Mouse (Mus musculus): ENCODE results near the gene Arpc1a. TPM values are rescaled to one million over a fixed set of nuclear protein-coding genes. Genes with fewer than 3 reads are reported as not detected.
"Not testable (repeated sequence)": the region's sequence is repeated elsewhere in the genome, so short reads cannot be mapped to it uniquely, and the experiment has no call there.

Arpc1a gene
- polyA plus RNA-seq, 1 experiment from 2014 or later: 152 TPM

DNA sequence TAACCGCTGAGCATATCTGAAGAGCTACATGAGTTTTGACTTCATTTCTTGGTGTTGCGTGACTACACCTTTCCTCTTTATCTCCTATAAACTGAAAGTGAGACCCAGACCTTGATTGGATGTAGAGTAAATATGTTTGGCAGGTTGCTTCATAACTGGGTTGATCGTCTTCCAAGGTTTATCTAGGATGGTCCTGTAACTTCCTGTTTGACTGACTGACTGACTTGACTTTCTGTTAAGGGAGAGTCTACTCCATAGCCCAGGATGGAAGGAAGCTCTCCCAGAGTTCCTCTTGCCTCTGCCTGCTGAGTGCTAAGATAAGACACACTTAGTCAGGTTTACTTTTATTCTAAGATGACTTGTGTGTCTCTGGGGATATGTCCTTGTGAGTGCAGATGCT, 6.2 kb downstream of the Arpc1a start:
- 100% methylated on average over 3 of the region's 3 CpGs for WGBS

DNA sequence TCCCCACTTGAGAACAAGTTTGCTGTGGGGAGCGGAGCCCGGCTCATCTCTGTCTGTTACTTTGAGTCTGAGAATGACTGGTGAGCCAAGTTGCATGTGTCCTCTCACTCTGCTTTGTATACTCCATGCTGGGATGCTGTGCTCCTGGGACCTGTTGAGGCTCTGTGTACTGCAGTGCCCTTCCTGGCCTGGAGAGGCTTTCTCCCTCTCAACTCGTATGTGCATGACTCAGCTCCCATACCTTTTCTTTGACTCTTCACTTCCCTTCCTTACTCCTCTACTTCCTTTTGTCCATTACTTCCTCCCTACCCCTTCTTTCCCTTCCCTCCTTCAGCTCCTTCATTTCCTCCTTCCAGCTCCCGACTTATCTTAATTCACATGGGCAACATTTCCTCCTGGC, 12.6 kb downstream of the Arpc1a start:
- Histone ChIP-seq H3K9ac (ENCODE audit: low read length) (no peak overlapping the region), H3K9me3 (ENCODE audit: control insufficient read depth, low read length) (no peaks in the 10 kb centered on the region), H3K4me2 (ENCODE audit: low read depth, severe bottlenecking) (no peak overlapping the region), H3K36me3 (ENCODE audit: control insufficient read depth, insufficient read depth, low read length) (peaks cover 34% of the 10 kb centered on the region), H3K4me3 (ENCODE audit: low read depth, low read length) (no peak overlapping the region), H3K27ac (replicated peaks; ENCODE audit: low read depth, low read length) (no peak overlapping the region), H3K27me3 (ENCODE audit: control insufficient read depth, insufficient read depth, low read length) (no peaks in the 10 kb centered on the region), H3K4me1 (ENCODE audit: control insufficient read depth, insufficient read depth, low read length) (no peaks in the 10 kb centered on the region)
- DNase-seq (ENCODE audit: low spot score) (no peak), ATAC-seq (ENCODE audit: insufficient number of reproducible peaks, low FRiP score, low TSS enrichment, low read depth) (no peak)
- 89% methylated on average over 4 of the region's 4 CpGs for WGBS

More for the DNA sequence above, 6.2 kb downstream of the Arpc1a start:
- H3K27me3 ChIP-seq (ENCODE audit: control insufficient read depth, insufficient read depth, low read length): no peaks in the 10 kb centered on the region
- DNase-seq (ENCODE audit: low spot score) (no peak), ATAC-seq (ENCODE audit: insufficient number of reproducible peaks, low FRiP score, low TSS enrichment, low read depth) (no peak)
- H3K36me3 ChIP-seq (ENCODE audit: control insufficient read depth, insufficient read depth, low read length): peaks cover 14% of the 10 kb centered on the region
- no peaks in the 10 kb centered on the region for H3K9me3 ChIP-seq (ENCODE audit: control insufficient read depth, low read length)
- H3K9ac ChIP-seq (ENCODE audit: low read length): no peak overlapping the region
- no peak overlapping the region for H3K27ac ChIP-seq (replicated peaks; ENCODE audit: low read depth, low read length)
- no peak overlapping the region for H3K4me3 ChIP-seq (ENCODE audit: low read depth, low read length)
- H3K4me2 ChIP-seq (ENCODE audit: low read depth, severe bottlenecking): no peak overlapping the region
- H3K4me1 ChIP-seq (ENCODE audit: control insufficient read depth, insufficient read depth, low read length): no peaks in the 10 kb centered on the region

DNA sequence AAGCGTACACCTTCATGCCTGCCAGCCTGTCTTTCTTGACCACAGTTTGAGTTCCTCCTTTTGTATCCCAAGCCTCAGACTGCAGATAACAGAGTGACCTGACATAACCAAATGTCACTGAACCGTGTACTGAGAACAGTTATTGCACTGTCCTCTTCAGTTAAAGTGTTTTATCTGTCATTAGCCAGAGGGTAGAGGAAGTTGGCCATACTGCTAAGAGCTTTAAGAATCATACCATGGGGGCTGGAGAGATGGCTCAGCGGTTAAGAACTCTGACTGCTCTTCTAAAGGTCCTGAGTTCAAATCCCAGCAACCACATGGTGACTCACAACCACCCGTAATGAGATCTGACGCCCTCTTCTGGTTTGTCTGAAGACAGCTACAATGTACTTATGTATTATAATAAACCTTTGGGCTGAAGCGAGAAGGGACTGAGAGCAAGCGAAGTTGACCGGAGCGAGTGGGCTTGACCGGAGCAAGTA, 14.8 kb downstream of the Arpc1a start:
- H3K27ac ChIP-seq (replicated peaks; ENCODE audit: low read depth, low read length): no peak overlapping the region
- peaks cover 33% of the 10 kb centered on the region for H3K36me3 ChIP-seq (ENCODE audit: control insufficient read depth, insufficient read depth, low read length)
- WGBS: 95% methylated on average over 10 of the region's 10 CpGs
- no peak overlapping the region for H3K4me3 ChIP-seq (ENCODE audit: low read depth, low read length)
- ATAC-seq (ENCODE audit: insufficient number of reproducible peaks, low FRiP score, low TSS enrichment, low read depth) (no peak), DNase-seq (ENCODE audit: low spot score) (no peak)
- no peaks in the 10 kb centered on the region for H3K4me1 ChIP-seq (ENCODE audit: control insufficient read depth, insufficient read depth, low read length)
- H3K9me3 ChIP-seq (ENCODE audit: control insufficient read depth, low read length): no peaks in the 10 kb centered on the region
- no peaks in the 10 kb centered on the region for H3K27me3 ChIP-seq (ENCODE audit: control insufficient read depth, insufficient read depth, low read length)
- no peak overlapping the region for H3K9ac ChIP-seq (ENCODE audit: low read length)
- H3K4me2 ChIP-seq (ENCODE audit: low read depth, severe bottlenecking): no peak overlapping the region

DNA sequence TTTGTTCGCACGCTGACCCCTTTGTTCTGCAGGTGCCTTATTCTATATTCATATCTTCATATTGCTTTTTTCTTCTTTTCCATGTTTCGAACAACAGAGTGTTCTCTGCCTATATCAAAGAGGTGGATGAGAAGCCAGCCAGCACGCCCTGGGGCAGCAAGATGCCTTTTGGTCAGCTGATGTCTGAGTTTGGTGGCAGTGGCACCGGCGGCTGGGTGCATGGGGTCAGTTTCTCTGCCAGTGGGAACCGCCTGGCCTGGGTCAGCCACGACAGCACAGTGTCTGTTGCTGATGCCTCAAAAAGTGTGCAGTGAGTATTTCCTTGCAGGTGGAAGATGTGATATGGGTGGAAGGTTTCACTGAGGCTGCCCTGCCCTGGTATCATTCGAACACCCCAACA, 17.3 kb downstream of the Arpc1a start:
- H3K27ac ChIP-seq (replicated peaks; ENCODE audit: low read depth, low read length): no peak overlapping the region
- 95% methylated on average over 9 of the region's 9 CpGs for WGBS
- no peak overlapping the region for H3K4me2 ChIP-seq (ENCODE audit: low read depth, severe bottlenecking)
- peaks cover 34% of the 10 kb centered on the region for H3K36me3 ChIP-seq (ENCODE audit: control insufficient read depth, insufficient read depth, low read length)
- H3K4me3 ChIP-seq (ENCODE audit: low read depth, low read length): no peak overlapping the region
- ATAC-seq (ENCODE audit: insufficient number of reproducible peaks, low FRiP score, low TSS enrichment, low read depth): no peak
- H3K9ac ChIP-seq (ENCODE audit: low read length): no peak overlapping the region
- no peaks in the 10 kb centered on the region for H3K9me3 ChIP-seq (ENCODE audit: control insufficient read depth, low read length)
- no peak for DNase-seq (ENCODE audit: low spot score)
- H3K4me1 ChIP-seq (ENCODE audit: control insufficient read depth, insufficient read depth, low read length): no peaks in the 10 kb centered on the region
- H3K27me3 ChIP-seq (ENCODE audit: control insufficient read depth, insufficient read depth, low read length): no peaks in the 10 kb centered on the region

DNA sequence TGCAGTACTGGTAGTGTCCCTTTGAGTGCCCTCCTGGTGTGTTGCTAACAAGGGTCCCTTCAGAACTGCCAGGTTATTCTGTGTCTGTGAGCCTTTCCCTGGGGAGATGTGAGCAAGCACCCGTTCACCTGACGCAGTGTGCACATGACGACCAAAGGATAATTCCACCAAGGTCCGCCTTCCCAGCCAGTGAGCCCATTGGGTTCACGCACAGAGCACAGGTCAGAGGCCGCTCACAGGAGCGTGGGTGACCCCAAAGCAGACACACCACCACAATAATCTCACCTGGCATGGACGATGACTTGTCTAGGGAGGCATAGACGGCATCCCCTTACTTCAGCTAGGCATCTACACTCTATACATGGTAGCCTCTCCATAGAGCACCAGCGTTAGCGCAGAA, 17.8 kb downstream of the Arpc1a start:
- not testable (repeated sequence) for H3K4me3 ChIP-seq (ENCODE audit: low read depth, low read length); H3K9ac ChIP-seq (ENCODE audit: low read length); H3K9me3 ChIP-seq (ENCODE audit: control insufficient read depth, low read length); H3K4me1 ChIP-seq (ENCODE audit: control insufficient read depth, insufficient read depth, low read length); H3K27ac ChIP-seq (replicated peaks; ENCODE audit: low read depth, low read length); H3K27me3 ChIP-seq (ENCODE audit: control insufficient read depth, insufficient read depth, low read length); ATAC-seq (ENCODE audit: insufficient number of reproducible peaks, low FRiP score, low TSS enrichment, low read depth); H3K4me2 ChIP-seq (ENCODE audit: low read depth, severe bottlenecking); DNase-seq (ENCODE audit: low spot score)
- peaks cover 32% of the 10 kb centered on the region for H3K36me3 ChIP-seq (ENCODE audit: control insufficient read depth, insufficient read depth, low read length)
- 97% methylated on average over 11 of the region's 11 CpGs for WGBS

DNA sequence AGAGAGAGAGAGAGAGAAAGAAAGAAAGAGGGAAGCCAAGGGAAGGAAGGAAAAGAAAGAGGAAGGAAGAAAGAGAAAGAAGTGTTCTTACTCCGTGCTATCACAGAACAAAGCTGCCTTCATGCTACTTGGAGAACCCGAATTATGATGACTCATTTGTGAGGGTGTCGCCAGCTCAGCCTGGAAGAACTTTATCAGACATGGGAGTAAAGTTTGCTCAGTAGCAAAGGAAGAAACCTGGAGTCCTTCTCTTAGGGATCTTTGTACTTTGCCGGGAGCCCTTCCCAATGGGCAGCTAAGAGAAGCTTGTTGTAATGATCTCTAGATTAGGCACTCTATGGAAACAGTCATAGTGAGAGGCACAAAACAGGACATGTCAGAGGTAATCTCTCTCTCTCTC, 19.1 kb downstream of the Arpc1a start:
- no peaks in the 10 kb centered on the region for H3K27me3 ChIP-seq (ENCODE audit: control insufficient read depth, insufficient read depth, low read length)
- no peak overlapping the region for H3K9ac ChIP-seq (ENCODE audit: low read length)
- ATAC-seq (ENCODE audit: insufficient number of reproducible peaks, low FRiP score, low TSS enrichment, low read depth): no peak
- no peaks in the 10 kb centered on the region for H3K9me3 ChIP-seq (ENCODE audit: control insufficient read depth, low read length)
- no peak overlapping the region for H3K4me2 ChIP-seq (ENCODE audit: low read depth, severe bottlenecking)
- 89% methylated on average over 4 of the region's 4 CpGs for WGBS
- no peak for DNase-seq (ENCODE audit: low spot score)
- H3K4me3 ChIP-seq (ENCODE audit: low read depth, low read length): no peak overlapping the region
- no peak overlapping the region for H3K27ac ChIP-seq (replicated peaks; ENCODE audit: low read depth, low read length)
- H3K36me3 ChIP-seq (ENCODE audit: control insufficient read depth, insufficient read depth, low read length): peaks cover 34% of the 10 kb centered on the region
- no peaks in the 10 kb centered on the region for H3K4me1 ChIP-seq (ENCODE audit: control insufficient read depth, insufficient read depth, low read length)

DNA sequence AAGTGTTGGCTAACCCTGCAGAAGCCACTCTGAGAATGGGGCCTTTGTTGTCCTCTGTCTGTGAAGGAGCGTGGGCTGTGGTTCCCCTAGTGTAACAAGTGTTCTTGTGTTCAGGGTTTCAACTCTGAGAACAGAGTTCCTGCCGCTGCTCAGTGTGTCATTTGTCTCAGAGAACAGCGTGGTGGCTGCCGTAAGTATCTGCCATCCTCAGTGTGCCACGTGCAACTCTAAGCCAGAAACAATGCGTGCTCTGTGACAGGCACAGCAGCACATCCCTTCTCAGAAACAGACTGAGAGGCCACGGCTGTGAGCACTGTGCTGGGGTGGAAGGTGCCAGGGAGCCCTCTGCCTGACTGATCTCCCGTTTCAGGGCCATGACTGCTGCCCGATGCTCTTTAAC, 20.7 kb downstream of the Arpc1a start:
- Histone ChIP-seq H3K4me2 (ENCODE audit: low read depth, severe bottlenecking) (no peak overlapping the region), H3K27ac (replicated peaks; ENCODE audit: low read depth, low read length) (no peak overlapping the region), H3K4me3 (ENCODE audit: low read depth, low read length) (no peak overlapping the region), H3K4me1 (ENCODE audit: control insufficient read depth, insufficient read depth, low read length) (no peaks in the 10 kb centered on the region), H3K9ac (ENCODE audit: low read length) (no peak overlapping the region), H3K27me3 (ENCODE audit: control insufficient read depth, insufficient read depth, low read length) (no peaks in the 10 kb centered on the region), H3K9me3 (ENCODE audit: control insufficient read depth, low read length) (no peaks in the 10 kb centered on the region), H3K36me3 (ENCODE audit: control insufficient read depth, insufficient read depth, low read length) (peaks cover 35% of the 10 kb centered on the region)
- no peak for DNase-seq (ENCODE audit: low spot score)
- no peak for ATAC-seq (ENCODE audit: insufficient number of reproducible peaks, low FRiP score, low TSS enrichment, low read depth)
- 95% methylated on average over 9 of the region's 9 CpGs for WGBS

DNA sequence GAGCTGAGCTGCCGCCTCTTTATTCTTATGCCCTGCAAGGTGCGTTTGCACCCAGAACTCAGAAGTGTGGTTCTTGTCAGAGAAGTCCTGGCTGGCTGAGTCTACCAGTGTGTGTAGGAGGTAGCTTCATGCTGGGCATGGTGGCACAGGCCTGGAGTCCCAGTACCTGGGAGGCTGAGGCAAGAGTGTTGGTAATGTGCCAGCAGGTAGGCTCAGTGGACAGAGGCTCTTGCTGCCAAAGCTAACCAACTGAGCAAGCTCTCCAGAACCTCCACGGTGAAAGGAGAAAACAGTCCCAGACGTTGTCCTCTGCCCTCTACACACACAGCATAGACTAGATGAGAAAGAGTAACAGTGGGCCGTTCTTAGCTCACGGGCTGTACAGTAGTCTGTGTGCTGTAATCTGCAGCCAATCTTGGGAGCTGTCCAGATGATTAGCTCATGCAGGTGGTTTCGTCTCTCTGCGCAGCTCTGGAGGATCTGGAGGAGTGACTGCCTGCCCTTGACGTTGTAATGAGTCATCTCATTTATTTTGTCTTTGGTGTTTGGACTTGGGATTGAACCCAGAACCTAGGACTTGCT, 22.2 kb downstream of the Arpc1a start:
- no peaks in the 10 kb centered on the region for H3K9me3 ChIP-seq (ENCODE audit: control insufficient read depth, low read length)
- H3K9ac ChIP-seq (ENCODE audit: low read length): no peak overlapping the region
- no peaks in the 10 kb centered on the region for H3K27me3 ChIP-seq (ENCODE audit: control insufficient read depth, insufficient read depth, low read length)
- no peak overlapping the region for H3K4me3 ChIP-seq (ENCODE audit: low read depth, low read length)
- no peak overlapping the region for H3K4me2 ChIP-seq (ENCODE audit: low read depth, severe bottlenecking)
- H3K4me1 ChIP-seq (ENCODE audit: control insufficient read depth, insufficient read depth, low read length): no peaks in the 10 kb centered on the region
- 91% methylated on average over 9 of the region's 9 CpGs for WGBS
- no peak for DNase-seq (ENCODE audit: low spot score)
- no peak for ATAC-seq (ENCODE audit: insufficient number of reproducible peaks, low FRiP score, low TSS enrichment, low read depth)
- peaks cover 28% of the 10 kb centered on the region for H3K36me3 ChIP-seq (ENCODE audit: control insufficient read depth, insufficient read depth, low read length)
- H3K27ac ChIP-seq (replicated peaks; ENCODE audit: low read depth, low read length): no peak overlapping the region

DNA sequence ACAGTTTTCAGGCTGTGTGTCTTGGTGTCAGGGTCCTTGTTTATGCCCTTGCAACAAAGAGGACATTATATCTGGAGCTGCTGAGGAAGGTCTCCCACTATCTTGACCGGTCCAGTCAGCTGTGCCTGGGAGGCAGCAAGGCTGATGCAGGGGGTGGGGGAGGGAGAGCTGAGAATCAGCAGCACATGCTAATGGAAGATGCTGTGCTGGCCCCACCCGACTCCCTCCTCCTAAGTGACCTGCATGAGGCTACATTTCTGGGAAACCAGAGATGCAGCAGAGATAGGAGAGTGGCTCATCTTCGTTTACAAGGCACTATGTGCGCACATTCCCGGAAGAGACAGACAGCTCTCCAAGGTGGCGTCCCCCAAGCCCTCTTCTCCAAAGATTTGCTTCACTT, 26.8 kb downstream of the Arpc1a start:
- H3K27ac ChIP-seq (replicated peaks; ENCODE audit: low read depth, low read length): no peak overlapping the region
- H3K36me3 ChIP-seq (ENCODE audit: control insufficient read depth, insufficient read depth, low read length): peaks cover 11% of the 10 kb centered on the region
- H3K27me3 ChIP-seq (ENCODE audit: control insufficient read depth, insufficient read depth, low read length): no peaks in the 10 kb centered on the region
- no peak overlapping the region for H3K9ac ChIP-seq (ENCODE audit: low read length)
- no peak for DNase-seq (ENCODE audit: low spot score)
- ATAC-seq (ENCODE audit: insufficient number of reproducible peaks, low FRiP score, low TSS enrichment, low read depth): no peak
- peaks cover 3% of the 10 kb centered on the region; the same call in 1 of the 2 replicates for H3K4me1 ChIP-seq (ENCODE audit: control insufficient read depth, insufficient read depth, low read length)
- H3K9me3 ChIP-seq (ENCODE audit: control insufficient read depth, low read length): no peaks in the 10 kb centered on the region
- WGBS: 86% methylated on average over 6 of the region's 6 CpGs
- H3K4me3 ChIP-seq (ENCODE audit: low read depth, low read length): no peak overlapping the region
- H3K4me2 ChIP-seq (ENCODE audit: low read depth, severe bottlenecking): no peak overlapping the region

Measured in limb, embryonic 11.5 days (tissue).